11 mouse cellular contexts compared by ENCODE assay signal in the genomic region with DNA sequence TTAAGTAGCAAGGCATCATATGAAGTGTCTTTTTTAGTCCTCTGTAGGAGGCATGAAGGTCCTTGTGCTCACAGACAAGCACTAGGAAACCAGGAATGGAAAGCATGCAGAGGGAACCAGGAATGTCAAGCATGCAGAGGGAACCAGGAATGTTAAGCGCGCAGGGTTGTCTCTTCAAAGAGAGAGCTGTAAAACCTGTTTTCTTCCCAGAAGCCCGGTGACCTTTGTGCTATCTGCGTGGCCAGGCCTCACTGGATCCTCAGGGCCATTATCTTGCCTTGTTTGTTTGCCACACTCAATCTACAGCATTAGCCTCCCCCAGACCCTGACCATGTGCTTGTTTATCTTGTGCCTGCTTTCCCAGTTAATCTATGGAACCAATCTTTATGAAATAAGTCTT. TPM values are rescaled to one million over a fixed set of nuclear protein-coding genes. Genes with fewer than 3 reads are reported as not detected.
A peak's percentile ranks its signal among the peaks of the same experiment; 100 is the strongest.
DNase-seq lines count a peak whose midpoint lies in the region; ATAC-seq lines count a peak whose summit lies in the region.
"Had no signal": no experiment of that assay in that cellular context is flagged by ENCODE, and none has a peak within 500 bp of the region (broad histone marks: within the 10 kb centered on the region; RNA-seq: fewer than 3 reads in every experiment).

No protein-coding gene starts in this region.

- no peaks in the 10 kb centered on the region for H3K9me3 ChIP-seq in neural tube, embryonic 15.5 days (replicated peaks)
- no peaks in the 10 kb centered on the region for H3K9me3 ChIP-seq in embryonic facial prominence, embryonic 10.5 days
- no peaks in the 10 kb centered on the region for H3K9me3 ChIP-seq in midbrain, embryonic 16.5 days (replicated peaks; ENCODE audit: control insufficient read depth, low read length, poor library complexity, severe bottlenecking)
- H3K9me3 ChIP-seq: forebrain, embryonic 12.5 days; limb, embryonic 15.5 days had no signal

- H3K4me2 ChIP-seq in neural tube, embryonic 15.5 days: no peak overlapping the region
- H3K4me2 ChIP-seq in midbrain, embryonic 16.5 days (ENCODE audit: low read length): no peak overlapping the region
- H3K4me2 ChIP-seq: forebrain, embryonic 12.5 days; limb, embryonic 15.5 days had no signal

- H3K4me1 ChIP-seq in neural tube, embryonic 15.5 days: no peaks in the 10 kb centered on the region
- 0 out of 2 replicates have a peak, but pooled peaks cover 3% of the 10 kb centered on the region for H3K4me1 ChIP-seq in embryonic facial prominence, embryonic 10.5 days
- H3K4me1 ChIP-seq in midbrain, embryonic 16.5 days (ENCODE audit: control insufficient read depth, insufficient read depth, low read length): no peaks in the 10 kb centered on the region
- H3K4me1 ChIP-seq: forebrain, embryonic 12.5 days; limb, embryonic 15.5 days had no signal

- no peak for ATAC-seq in neural tube, embryonic 15.5 days (ENCODE audit: low FRiP score)
- no peak for ATAC-seq in cerebellum, adult (ENCODE audit: insufficient number of reproducible peaks, low FRiP score, low TSS enrichment)
- no peak for ATAC-seq in midbrain, embryonic 16.5 days
- ATAC-seq: hindbrain, embryonic 16.5 days had no signal

- H3K27me3 ChIP-seq in neural tube, embryonic 15.5 days (replicated peaks): no peaks in the 10 kb centered on the region
- H3K27me3 ChIP-seq in embryonic facial prominence, embryonic 10.5 days (replicated peaks; ENCODE audit: low read depth, poor library complexity, severe bottlenecking): no peaks in the 10 kb centered on the region
- no peaks in the 10 kb centered on the region for H3K27me3 ChIP-seq in midbrain, embryonic 16.5 days (ENCODE audit: control insufficient read depth, insufficient read depth, low read depth, low read length)
- H3K27me3 ChIP-seq: forebrain, embryonic 12.5 days; limb, embryonic 15.5 days had no signal

- H3K36me3 ChIP-seq in neural tube, embryonic 15.5 days: no peaks in the 10 kb centered on the region
- H3K36me3 ChIP-seq in embryonic facial prominence, embryonic 10.5 days (replicated peaks): no peaks in the 10 kb centered on the region
- no peaks in the 10 kb centered on the region for H3K36me3 ChIP-seq in midbrain, embryonic 16.5 days (ENCODE audit: control insufficient read depth, insufficient read depth, low read length)
- H3K36me3 ChIP-seq: forebrain, embryonic 12.5 days; limb, embryonic 15.5 days had no signal

- 38% methylated on average over 4 of the region's 4 CpGs for WGBS in neural tube, embryonic 15.5 days
- 29% methylated on average over 4 of the region's 4 CpGs for WGBS in embryonic facial prominence, embryonic 10.5 days
- WGBS in midbrain, embryonic 16.5 days: 48% methylated on average over 4 of the region's 4 CpGs

- H3K4me3 ChIP-seq in neural tube, embryonic 15.5 days (replicated peaks): no peak overlapping the region
- no peak overlapping the region for H3K4me3 ChIP-seq in embryonic facial prominence, embryonic 10.5 days
- no peak overlapping the region for H3K4me3 ChIP-seq in midbrain, embryonic 16.5 days (ENCODE audit: low read depth, low read length)
- H3K4me3 ChIP-seq: forebrain, embryonic 12.5 days; limb, embryonic 15.5 days had no signal

- no peak overlapping the region for H3K9ac ChIP-seq in neural tube, embryonic 15.5 days (replicated peaks)
- no peak overlapping the region for H3K9ac ChIP-seq in midbrain, embryonic 16.5 days (ENCODE audit: low read depth, low read length)
- H3K9ac ChIP-seq: forebrain, embryonic 12.5 days; limb, embryonic 15.5 days had no signal

- peak; percentile 13 for DNase-seq in neural tube, embryonic 10.5 days (ENCODE audit: extremely low spot score, low spot score)
- DNase-seq in embryonic facial prominence, embryonic 10.5 days (ENCODE audit: low spot score): peak; percentile 16
- DNase-seq in kidney, postnatal 4 days: peak; percentile 12 to 35
- DNase-seq in mesoderm, embryonic 11.5 days (ENCODE audit: low read depth, low spot score): peak; percentile 56
- no peak for DNase-seq in retina, postnatal 1 day

- H3K27ac ChIP-seq in neural tube, embryonic 15.5 days (replicated peaks): no peak overlapping the region
- no peak overlapping the region for H3K27ac ChIP-seq in embryonic facial prominence, embryonic 10.5 days (replicated peaks)
- no peak overlapping the region for H3K27ac ChIP-seq in midbrain, embryonic 16.5 days (ENCODE audit: low read length)
- H3K27ac ChIP-seq: forebrain, embryonic 12.5 days; limb, embryonic 15.5 days had no signal

RNA-seq across cellular contexts. Expression of a gene that starts 10.6 kb away (rescaled TPM):
- 187 and 223 TPM in 2 replicates for polyA plus RNA-seq in neural tube, embryonic 15.5 days (2015; fragmentation: Nextera tagmentation; extraction: Ambion mirVana)
- 69.3 and 74.1 TPM in 2 replicates for polyA plus RNA-seq in embryonic facial prominence, embryonic 10.5 days (2016; fragmentation: Nextera tagmentation; extraction: Ambion mirVana)
- 173 and 181 TPM in 2 replicates for polyA plus RNA-seq in midbrain, embryonic 16.5 days (2015; fragmentation: Nextera tagmentation; extraction: Ambion mirVana)

RNA-seq across cellular contexts. Expression of a gene that starts 13.8 kb away (rescaled TPM):
- polyA plus RNA-seq in neural tube, embryonic 15.5 days (2015; fragmentation: Nextera tagmentation; extraction: Ambion mirVana): 15.6 and 18.7 TPM in 2 replicates
- 48.3 and 50.1 TPM in 2 replicates for polyA plus RNA-seq in embryonic facial prominence, embryonic 10.5 days (2016; fragmentation: Nextera tagmentation; extraction: Ambion mirVana)
- 17.2 and 17.4 TPM in 2 replicates for polyA plus RNA-seq in midbrain, embryonic 16.5 days (2015; fragmentation: Nextera tagmentation; extraction: Ambion mirVana)

RNA-seq across cellular contexts. Expression of a gene that starts 45.1 kb away (rescaled TPM):
- 33.5 and 34.2 TPM in 2 replicates for polyA plus RNA-seq in neural tube, embryonic 15.5 days (2015; fragmentation: Nextera tagmentation; extraction: Ambion mirVana)
- 15.8 and 17.0 TPM in 2 replicates for polyA plus RNA-seq in embryonic facial prominence, embryonic 10.5 days (2016; fragmentation: Nextera tagmentation; extraction: Ambion mirVana)
- 28.3 and 31.3 TPM in 2 replicates for polyA plus RNA-seq in midbrain, embryonic 16.5 days (2015; fragmentation: Nextera tagmentation; extraction: Ambion mirVana)
